Mouse (Mus musculus): ENCODE data around the gene Olfr1183. TPM values are rescaled to one million over a fixed set of nuclear protein-coding genes. Genes with fewer than 3 reads are reported as not detected.
"Not testable (repeated sequence)": the region's sequence is repeated elsewhere in the genome, so short reads cannot be mapped to it uniquely, and the experiment has no call there.

The Olfr1183 gene
- polyA plus RNA-seq (2012; rRNA removed), result not detected in 2 replicates

DNA sequence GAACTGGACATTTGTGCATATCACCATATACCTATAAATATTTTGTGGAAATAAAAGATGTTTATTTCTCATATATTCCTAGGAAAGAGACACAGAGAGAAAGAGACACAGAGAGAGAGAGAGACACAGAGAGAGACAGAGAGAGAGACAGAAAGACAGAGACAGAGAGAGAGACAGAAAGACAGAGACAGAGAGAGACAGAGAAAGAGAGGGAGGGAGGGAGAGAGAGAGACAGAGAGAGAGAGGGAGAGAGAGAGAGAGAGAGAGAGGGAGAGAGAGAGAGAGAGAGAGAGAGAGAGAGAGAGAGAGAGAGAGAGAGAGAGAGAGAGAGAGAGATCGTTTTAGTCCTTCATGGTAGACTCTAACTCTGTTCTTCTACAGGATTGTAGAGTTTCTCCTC, at the start of gene Olfr1183:
Olfr1183 (plus strand) TSS at position 301 of the 400 bp plus-strand sequence.
- not testable (repeated sequence) for DNase-seq (ENCODE audit: low read depth)

DNA sequence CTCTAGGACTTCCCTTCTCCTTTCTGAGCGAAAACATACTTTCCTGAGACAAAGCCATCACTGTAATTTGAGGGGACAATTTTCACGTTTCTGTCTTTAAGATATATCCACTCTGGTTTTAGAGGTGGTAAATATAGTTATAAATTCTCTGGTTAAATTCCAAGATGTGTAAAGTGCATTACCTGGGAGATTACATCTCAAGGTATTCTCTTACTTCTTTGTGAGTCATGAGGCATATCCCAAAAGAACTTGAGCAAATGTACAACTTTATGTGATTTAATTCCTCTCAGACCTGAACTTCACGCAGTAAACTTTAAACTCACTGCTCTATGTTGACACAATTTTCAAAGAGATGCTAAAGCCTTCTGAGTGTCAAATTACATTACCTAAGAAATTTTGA, 48.3 kb upstream of the Olfr1183 start, which contains the start of gene Olfr1179:
Olfr1179 (minus strand) TSS at position 101 of the 400 bp plus-strand sequence.
- no peak for DNase-seq (ENCODE audit: low read depth)

- DNase-seq (ENCODE audit: low read depth), result no peak
These were observed 35.6 kb upstream of the Olfr1183 start, which contains the start of gene Olfr1180 for GRCm38 (mm10) chr2:88419051-88419450. TSS of gene Olfr1180 (minus strand) at chr2:88419151.

GRCm38 (mm10) chr2:88426071-88426470, 28.6 kb upstream of the Olfr1183 start, which contains the start of gene Olfr1181:
TSS of gene Olfr1181 (minus strand) at chr2:88426171.
- DNase-seq (ENCODE audit: low read depth), result no peak

GRCm38 (mm10) chr2:88449031-88449430, 5.6 kb upstream of the Olfr1183 start, which contains the start of gene Gm13757:
TSS of gene Gm13757 (minus strand) at chr2:88449131.
- no peak for DNase-seq (ENCODE audit: low read depth)

DNA sequence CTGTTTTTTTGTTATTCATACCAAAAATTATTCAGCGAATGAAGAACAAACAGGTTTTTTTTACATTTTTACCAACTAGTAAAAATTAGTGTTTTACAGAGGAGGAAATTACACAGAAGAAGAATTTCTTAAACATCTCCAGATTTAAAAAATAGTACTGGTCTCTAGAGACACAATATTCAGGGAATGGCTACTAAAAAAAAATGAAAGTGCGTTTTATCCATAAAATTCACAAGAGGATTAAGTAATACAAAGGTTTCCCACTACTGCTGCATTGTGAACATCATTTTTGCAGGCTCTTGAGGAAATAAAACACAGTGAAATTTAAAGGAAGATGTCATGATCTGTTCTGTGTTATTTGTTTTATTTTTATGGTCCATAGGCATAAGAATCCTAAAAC, 28.6 kb downstream of the Olfr1183 start, which contains the start of gene Olfr1184:
Olfr1184 (plus strand) TSS at position 301 of the 400 bp plus-strand sequence.
- no peak for DNase-seq (ENCODE audit: low read depth)

GRCm38 (mm10) chr2:88493020-88493419, 38.4 kb downstream of the Olfr1183 start, which contains the start of gene Olfr1185-ps1:
TSS of gene Olfr1185-ps1 (plus strand) at chr2:88493320.
- DNase-seq (ENCODE audit: low read depth), result no peak

DNA sequence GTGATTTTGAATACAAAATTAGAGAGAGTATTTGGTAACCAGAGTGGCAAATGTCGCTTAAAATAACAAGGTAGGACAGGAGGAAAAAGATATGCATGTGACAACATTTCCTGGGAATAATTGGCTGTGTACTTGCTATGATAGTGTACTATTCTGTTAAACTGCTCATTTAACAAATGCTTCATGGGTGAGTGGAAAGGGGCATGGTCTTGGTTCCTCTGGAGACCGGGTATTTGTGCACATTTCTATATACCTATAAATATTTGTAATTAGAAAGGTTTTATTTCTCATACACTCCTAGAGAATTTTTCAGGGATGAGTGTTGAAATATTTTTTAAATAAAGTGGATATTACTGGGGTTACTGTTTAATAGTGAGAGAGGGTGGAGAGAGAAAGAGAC, 63.6 kb downstream of the Olfr1183 start, which contains the start of gene Olfr1186:
Olfr1186 (plus strand) TSS at position 301 of the 400 bp plus-strand sequence.
- no peak for DNase-seq (ENCODE audit: low read depth)

Other genes with a start within 250 kb of the Olfr1183 start
- not detected in 2 replicates for gene Olfr1170, start 226.5 kb upstream of the Olfr1183 start, polyA plus RNA-seq (2012; rRNA removed)
- not detected in 2 replicates for gene Olfr1173, start 175.0 kb upstream of the Olfr1183 start, polyA plus RNA-seq (2012; rRNA removed)
- gene Olfr1174-ps, start 139.7 kb upstream of the Olfr1183 start, polyA plus RNA-seq (2012; rRNA removed), result not detected in 2 replicates
- not detected in 2 replicates for gene Olfr1175-ps, start 127.7 kb upstream of the Olfr1183 start, polyA plus RNA-seq (2012; rRNA removed)
- gene Olfr1176, start 118.1 kb upstream of the Olfr1183 start, polyA plus RNA-seq (2012; rRNA removed), result not detected in 2 replicates
- gene Olfr1177-ps, start 108.4 kb upstream of the Olfr1183 start, polyA plus RNA-seq (2012; rRNA removed), result not detected in 2 replicates
- gene Olfr1178, start 67.8 kb upstream of the Olfr1183 start, polyA plus RNA-seq (2012; rRNA removed), result not detected in 2 replicates
- not detected in 2 replicates for gene Olfr1179, start 48.4 kb upstream of the Olfr1183 start, polyA plus RNA-seq (2012; rRNA removed)
- gene Olfr1180, start 35.7 kb upstream of the Olfr1183 start, polyA plus RNA-seq (2012; rRNA removed), result not detected in 2 replicates
- gene Olfr1181, start 28.7 kb upstream of the Olfr1183 start, polyA plus RNA-seq (2012; rRNA removed), result not detected in 2 replicates
- gene Gm13757, start 5.7 kb upstream of the Olfr1183 start, polyA plus RNA-seq (2012; rRNA removed), result not detected in 2 replicates
- gene Olfr1184, start 28.7 kb downstream of the Olfr1183 start, polyA plus RNA-seq (2012; rRNA removed), result not detected in 2 replicates
- gene Olfr1185-ps1, start 38.5 kb downstream of the Olfr1183 start, polyA plus RNA-seq (2012; rRNA removed), result not detected in 2 replicates
- gene Olfr1186, start 63.7 kb downstream of the Olfr1183 start, polyA plus RNA-seq (2012; rRNA removed), result not detected in 2 replicates
- gene Olfr1188, start 102.1 kb downstream of the Olfr1183 start, polyA plus RNA-seq (2012; rRNA removed), result not detected in 2 replicates
- gene Olfr1189, start 131.6 kb downstream of the Olfr1183 start, polyA plus RNA-seq (2012; rRNA removed), result not detected in 2 replicates
- not detected in 2 replicates for gene Olfr1191-ps1, start 185.7 kb downstream of the Olfr1183 start, polyA plus RNA-seq (2012; rRNA removed)
- not detected in 2 replicates for gene Olfr1192-ps1, start 193.6 kb downstream of the Olfr1183 start, polyA plus RNA-seq (2012; rRNA removed)
- gene Olfr1193, start 220.8 kb downstream of the Olfr1183 start, polyA plus RNA-seq (2012; rRNA removed), result not detected in 2 replicates
- not detected in 2 replicates for gene Olfr1195, start 234.3 kb downstream of the Olfr1183 start, polyA plus RNA-seq (2012; rRNA removed)
- not detected in 2 replicates for gene Olfr1196, start 249.7 kb downstream of the Olfr1183 start, polyA plus RNA-seq (2012; rRNA removed)